Mouse (Mus musculus) megakaryocyte, embryonic 14.5 days (primary cell): ENCODE data around the gene Mon2.

Experiments used
- FLI1 ChIP-seq: IDR thresholded peaks from 2 replicates; pipeline ENCODE4 v1.6.1; 2012; ENCODE audit warnings: low read length, inconsistent platforms, mixed read lengths
- GATA1 ChIP-seq: IDR thresholded peaks from 3 replicates; pipeline ENCODE4 v1.6.1; 2012; ENCODE audit warnings: mixed read lengths, low read length, inconsistent platforms, borderline replicate concordance

DNA sequence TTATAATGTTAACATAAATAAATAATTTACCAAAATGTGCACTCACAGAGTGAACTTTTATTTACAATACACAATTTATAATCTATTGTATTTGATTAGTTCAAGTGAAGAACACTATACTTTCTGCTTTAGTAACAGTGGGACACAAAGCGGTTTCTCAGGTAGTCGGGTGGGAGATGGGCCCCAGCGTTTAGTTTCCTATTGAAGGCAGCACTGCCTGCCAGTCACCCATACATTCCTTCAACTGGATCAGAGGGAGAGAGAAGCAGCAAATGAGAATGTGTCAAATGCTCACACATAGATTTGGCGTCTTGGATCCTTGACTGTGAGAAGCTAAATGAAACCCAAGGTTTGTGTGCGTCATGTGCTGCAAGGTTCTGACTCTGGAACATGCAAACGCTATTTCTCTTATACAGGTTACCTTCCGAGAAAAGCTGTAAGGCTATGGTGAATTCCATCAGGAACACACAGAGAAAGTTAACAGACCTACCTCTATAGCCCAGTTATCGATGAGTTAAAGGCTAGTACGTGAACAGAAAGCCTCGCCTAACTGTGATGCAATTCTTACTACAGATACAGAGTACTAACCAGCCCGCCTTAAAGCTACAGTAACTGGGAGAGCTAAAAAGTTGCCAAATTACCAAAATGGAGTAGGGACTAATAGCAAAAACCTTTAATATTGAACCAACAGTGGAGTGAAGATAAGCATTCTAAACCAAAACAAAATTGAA lies 35.9 kb upstream of the Mon2 start:
- TF ChIP-seq FLI1 (no peak), GATA1 (no peak)
